Mouse (Mus musculus): ENCODE measurements around the gene Atg4b. TPM values are rescaled to one million over a fixed set of nuclear protein-coding genes. Genes with fewer than 3 reads are reported as not detected.
"Not testable (repeated sequence)": the region's sequence is repeated elsewhere in the genome, so short reads cannot be mapped to it uniquely, and the experiment has no call there.

The Atg4b gene
- polyA plus RNA-seq, 1 experiment from 2014 or later = 104 TPM

DNA sequence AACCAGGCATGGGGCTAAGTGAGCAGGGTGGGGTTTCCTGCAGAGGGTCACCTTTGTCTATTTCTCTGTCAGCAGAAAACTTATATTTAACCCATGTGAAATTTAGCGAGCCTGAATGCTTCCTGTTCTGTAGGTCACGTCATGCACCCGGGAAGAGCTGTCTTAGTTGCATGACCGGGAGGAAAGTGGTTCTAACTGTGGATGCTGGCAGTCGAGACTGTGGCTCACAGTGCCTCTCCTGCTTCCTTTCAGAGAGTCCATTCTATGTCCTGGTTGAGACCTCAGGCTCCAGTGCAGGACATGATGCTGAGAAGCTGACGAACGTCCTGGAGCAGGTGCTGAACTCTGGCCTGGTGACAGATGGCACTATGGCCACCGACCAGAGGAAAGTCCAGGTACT lies 87.3 kb downstream of the Atg4b start:
- H3K9me3 ChIP-seq (ENCODE audit: control insufficient read depth, low read length); H3K4me2 ChIP-seq (ENCODE audit: low read depth, severe bottlenecking); DNase-seq (ENCODE audit: low spot score); H3K27ac ChIP-seq (replicated peaks; ENCODE audit: low read depth, low read length); H3K36me3 ChIP-seq (ENCODE audit: control insufficient read depth, insufficient read depth, low read length); ATAC-seq (ENCODE audit: insufficient number of reproducible peaks, low FRiP score, low TSS enrichment, low read depth); H3K27me3 ChIP-seq (ENCODE audit: control insufficient read depth, insufficient read depth, low read length); H3K4me3 ChIP-seq (ENCODE audit: low read depth, low read length); H3K9ac ChIP-seq (ENCODE audit: low read length); H3K4me1 ChIP-seq (ENCODE audit: control insufficient read depth, insufficient read depth, low read length): not testable (repeated sequence)
- WGBS = 86% methylated on average over 7 of the region's 8 CpGs

Other genes with a start within 250 kb of the Atg4b start
- gene Farp2, start 239.4 kb upstream of the Atg4b start, polyA plus RNA-seq (2014; fragmentation: Nextera tagmentation; extraction: Ambion mirVana) = 7.0 and 7.4 TPM in 2 replicates
- gene Stk25, start 92.8 kb upstream of the Atg4b start, polyA plus RNA-seq (2014; fragmentation: Nextera tagmentation; extraction: Ambion mirVana) = 182 and 191 TPM in 2 replicates
- gene Bok, start 65.8 kb upstream of the Atg4b start, polyA plus RNA-seq (2014; fragmentation: Nextera tagmentation; extraction: Ambion mirVana) = 29.2 and 29.3 TPM in 2 replicates
- 44.0 and 57.9 TPM in 2 replicates for gene Thap4, start 3.4 kb downstream of the Atg4b start, polyA plus RNA-seq (2014; fragmentation: Nextera tagmentation; extraction: Ambion mirVana)
- 268 and 273 TPM in 2 replicates for gene Dtymk, start 50.4 kb downstream of the Atg4b start, polyA plus RNA-seq (2014; fragmentation: Nextera tagmentation; extraction: Ambion mirVana)
- gene Ing5, start 52.5 kb downstream of the Atg4b start, polyA plus RNA-seq (2014; fragmentation: Nextera tagmentation; extraction: Ambion mirVana) = 17.4 and 18.2 TPM in 2 replicates
- gene D2hgdh, start 73.4 kb downstream of the Atg4b start, polyA plus RNA-seq (2014; fragmentation: Nextera tagmentation; extraction: Ambion mirVana) = 10.0 and 11.7 TPM in 2 replicates
- gene Gal3st2, start 109.8 kb downstream of the Atg4b start, polyA plus RNA-seq (2014; fragmentation: Nextera tagmentation; extraction: Ambion mirVana) = 0.05 TPM in 1 of 2 replicates, not detected in the other
- gene Gal3st2b, start 166.8 kb downstream of the Atg4b start, polyA plus RNA-seq (2014; fragmentation: Nextera tagmentation; extraction: Ambion mirVana) = not detected in 2 replicates
- not detected in 2 replicates for gene Gal3st2c, start 239.0 kb downstream of the Atg4b start, polyA plus RNA-seq (2014; fragmentation: Nextera tagmentation; extraction: Ambion mirVana)

Data from limb, embryonic 11.5 days (tissue).